Mouse (Mus musculus): ENCODE measurements around the gene Nav1.

Nav1 gene

GRCm38 (mm10) chr1:135583081-135583677 is 23.9 kb downstream of the Nav1 start:
- peak; percentile 25 for DNase-seq (ENCODE audit: low spot score)

GRCm38 (mm10) chr1:135581001-135581400 is 26.1 kb downstream of the Nav1 start:
- DNase-seq (ENCODE audit: low spot score), result no peak

- DNase-seq (ENCODE audit: low spot score), result no peak
These were observed 28.0 kb downstream of the Nav1 start for GRCm38 (mm10) chr1:135579111-135579510.

- DNase-seq (ENCODE audit: low spot score), result no peak
These were observed 29.3 kb downstream of the Nav1 start for GRCm38 (mm10) chr1:135577793-135578192.

GRCm38 (mm10) chr1:135575393-135575792 is 31.7 kb downstream of the Nav1 start:
- no peak for DNase-seq (ENCODE audit: low spot score)

GRCm38 (mm10) chr1:135574451-135575208 is 32.5 kb downstream of the Nav1 start:
- no peak for DNase-seq (ENCODE audit: low spot score)

- DNase-seq (ENCODE audit: low spot score), result no peak
These were observed 34.8 kb downstream of the Nav1 start for GRCm38 (mm10) chr1:135572139-135572892.

GRCm38 (mm10) chr1:135568087-135568486 is 39.0 kb downstream of the Nav1 start:
- DNase-seq (ENCODE audit: low spot score), result no peak

GRCm38 (mm10) chr1:135566611-135567010 is 40.5 kb downstream of the Nav1 start:
- no peak for DNase-seq (ENCODE audit: low spot score)

GRCm38 (mm10) chr1:135565775-135566174 is 41.3 kb downstream of the Nav1 start:
- DNase-seq (ENCODE audit: low spot score), result no peak

GRCm38 (mm10) chr1:135564660-135565519 is 42.2 kb downstream of the Nav1 start:
- no peak for DNase-seq (ENCODE audit: low spot score)

- peak; percentile 32 for DNase-seq (ENCODE audit: low spot score)
These were observed 43.2 kb downstream of the Nav1 start for GRCm38 (mm10) chr1:135563781-135564414.

- no peak for DNase-seq (ENCODE audit: low spot score)
These were observed 44.0 kb downstream of the Nav1 start for GRCm38 (mm10) chr1:135562982-135563650.

GRCm38 (mm10) chr1:135562115-135562514 is 45.0 kb downstream of the Nav1 start:
- no peak for DNase-seq (ENCODE audit: low spot score)

- DNase-seq (ENCODE audit: low spot score), result no peak
These were observed 45.8 kb downstream of the Nav1 start for GRCm38 (mm10) chr1:135561282-135561681.

GRCm38 (mm10) chr1:135557976-135558375 is 49.1 kb downstream of the Nav1 start:
- DNase-seq (ENCODE audit: low spot score), result no peak

GRCm38 (mm10) chr1:135555885-135556284 is 51.2 kb downstream of the Nav1 start:
- DNase-seq (ENCODE audit: low spot score), result no peak

- no peak for DNase-seq (ENCODE audit: low spot score)
These were observed 52.3 kb downstream of the Nav1 start for GRCm38 (mm10) chr1:135554632-135555260.

GRCm38 (mm10) chr1:135553615-135554014 is 53.5 kb downstream of the Nav1 start:
- DNase-seq (ENCODE audit: low spot score), result no peak

- no peak for DNase-seq (ENCODE audit: low spot score)
These were observed 53.9 kb downstream of the Nav1 start for GRCm38 (mm10) chr1:135553154-135553553.

Data from ovary, postnatal 36 days (tissue).